ENCODE assay signal across 24 mouse cellular contexts in genomic region chr7:113178073-113178472, GRCm38 (mm10).
"Had no signal": no experiment of that assay in that cellular context is flagged by ENCODE, and none has a peak within 500 bp of the region (broad histone marks: within the 10 kb centered on the region; RNA-seq: fewer than 3 reads in every experiment).

No protein-coding gene starts in this region.

- H3K9ac ChIP-seq: forebrain, postnatal 0 days; heart, embryonic 12.5 days; hindbrain, embryonic 12.5 days; hindbrain, embryonic 14.5 days; limb, embryonic 13.5 days; limb, embryonic 15.5 days; liver, embryonic 12.5 days; liver, embryonic 14.5 days had no signal

- H3K27me3 ChIP-seq: heart, embryonic 12.5 days; hindbrain, embryonic 12.5 days; limb, embryonic 13.5 days; limb, embryonic 15.5 days; liver, embryonic 12.5 days had no signal

- H3K4me3 ChIP-seq: heart, embryonic 10.5 days; heart, embryonic 12.5 days; hindbrain, embryonic 10.5 days; hindbrain, embryonic 12.5 days; layer of hippocampus, adult 2 months; limb, embryonic 13.5 days; limb, embryonic 15.5 days; liver, embryonic 12.5 days had no signal

- H3K4me2 ChIP-seq: heart, embryonic 12.5 days; hindbrain, embryonic 12.5 days; hindbrain, embryonic 14.5 days; limb, embryonic 13.5 days; limb, embryonic 15.5 days; liver, embryonic 12.5 days had no signal

- H3K27ac ChIP-seq: heart, embryonic 10.5 days; hindbrain, embryonic 10.5 days; hindbrain, embryonic 12.5 days; hindbrain, embryonic 14.5 days; kidney, postnatal 0 days; layer of hippocampus, adult 2 months; limb, embryonic 13.5 days; limb, embryonic 15.5 days; liver, embryonic 12.5 days; liver, embryonic 14.5 days had no signal

- H3K4me1 ChIP-seq: heart, embryonic 10.5 days; heart, embryonic 12.5 days; hindbrain, embryonic 10.5 days; hindbrain, embryonic 12.5 days; limb, embryonic 13.5 days; limb, embryonic 15.5 days; liver, embryonic 12.5 days had no signal

- H3K36me3 ChIP-seq: heart, embryonic 10.5 days; heart, embryonic 12.5 days; hindbrain, embryonic 10.5 days; hindbrain, embryonic 12.5 days; limb, embryonic 13.5 days; limb, embryonic 15.5 days; liver, embryonic 12.5 days had no signal

- H3K9me3 ChIP-seq: heart, embryonic 10.5 days; heart, embryonic 12.5 days; hindbrain, embryonic 10.5 days; hindbrain, embryonic 12.5 days; limb, embryonic 13.5 days; limb, embryonic 15.5 days; liver, embryonic 12.5 days had no signal

- DNase-seq: forebrain, postnatal 0 days; gastrocnemius, postnatal 14 days; gastrocnemius, postnatal 36 days; heart, adult 11 months; heart, postnatal 10 days; heart, postnatal 4 days; kidney, adult 18-20 months; kidney, adult 8-10 months; kidney, postnatal 14 days; kidney, postnatal 36 days; left cerebral cortex, postnatal 4 days had no signal

- ATAC-seq: forebrain, postnatal 0 days; hindbrain, embryonic 16.5 days; inflammation-experienced regulatory T-cells, adult 6 months; liver, embryonic 12.5 days had no signal
